Mouse (Mus musculus): ENCODE data around the gene Tmem178b.

Tmem178b gene

DNA sequence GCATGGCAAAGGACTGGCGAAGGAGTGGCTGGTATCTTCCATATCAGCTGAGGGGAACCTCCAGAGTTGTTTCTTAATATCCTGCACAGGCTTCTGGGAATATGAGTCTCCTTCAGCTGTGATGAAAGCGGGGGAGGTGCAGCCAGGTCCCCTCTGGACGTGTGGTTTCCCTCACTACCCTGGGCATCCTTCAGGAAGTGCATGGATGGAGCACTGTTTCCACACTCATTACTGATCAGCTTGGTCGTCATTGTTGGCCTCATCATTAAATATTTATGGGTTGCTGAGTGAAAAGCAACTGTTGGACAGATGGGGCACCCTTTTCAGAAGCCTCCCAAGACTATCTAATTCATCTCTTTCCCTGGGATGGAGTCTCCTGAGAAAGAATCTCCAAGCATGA, 146.3 kb downstream of the Tmem178b start:
- DNase-seq, result no peak

DNA sequence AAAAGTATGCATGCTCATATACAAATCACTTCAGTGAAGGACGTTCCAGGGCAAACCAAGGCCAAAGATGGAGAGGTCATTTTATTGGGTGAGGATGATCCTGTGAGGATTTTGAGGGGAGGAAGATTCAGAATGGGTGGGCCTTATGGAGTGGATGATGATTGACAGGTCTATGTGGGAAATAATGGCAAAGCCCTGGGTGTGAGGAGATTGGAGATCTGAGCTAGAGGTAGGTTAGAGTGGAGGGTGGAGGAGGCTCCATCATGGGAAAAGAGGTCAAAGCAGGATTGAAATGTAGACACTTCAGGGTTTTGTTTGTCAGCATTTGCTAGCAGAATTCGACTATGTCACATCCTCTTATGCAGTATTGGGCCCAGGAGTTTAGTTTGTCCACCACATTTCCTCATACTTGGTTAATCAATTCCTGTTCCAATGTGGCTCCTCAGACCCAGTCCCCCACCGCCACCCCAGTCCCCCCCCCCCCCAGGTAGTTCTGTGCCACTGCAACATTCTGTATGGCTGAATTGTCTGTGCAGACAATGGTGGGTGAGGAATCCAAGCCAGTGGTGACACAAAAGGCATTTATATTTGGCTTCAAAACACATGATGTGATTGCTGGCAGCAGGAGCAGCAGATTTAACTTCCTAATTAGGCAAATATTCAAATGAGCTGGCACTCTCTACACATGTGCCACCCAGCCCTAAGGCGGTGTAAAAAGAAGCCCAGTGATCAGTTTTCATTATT, 150.7 kb downstream of the Tmem178b start:
- no peak for DNase-seq

DNA sequence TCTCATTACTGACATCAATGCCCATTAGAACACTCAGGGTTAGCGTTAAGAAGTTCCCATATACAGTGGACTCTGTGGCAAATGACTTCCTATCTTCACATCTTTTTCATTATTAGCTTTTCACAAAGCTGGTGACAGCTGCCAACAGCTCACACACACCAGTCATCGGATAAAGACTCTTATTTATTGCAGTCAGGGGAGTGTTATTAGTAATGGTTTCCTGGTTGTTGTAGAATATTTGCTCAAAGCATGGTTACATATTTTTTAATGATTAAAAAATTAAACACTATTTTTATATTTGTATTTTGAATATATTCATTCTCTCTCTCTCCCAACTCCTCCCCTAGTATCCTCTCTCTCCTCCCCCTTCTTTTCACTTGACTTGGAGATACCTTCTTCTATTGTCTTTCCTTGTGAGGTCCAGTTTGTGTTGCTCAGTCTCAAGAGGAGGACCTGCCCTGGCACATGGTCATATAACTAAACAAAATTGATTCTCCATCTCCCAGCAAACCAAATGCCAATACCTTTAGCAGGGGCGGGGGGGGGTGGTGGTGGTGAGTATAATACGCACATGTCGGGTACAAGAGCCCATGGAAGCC, 151.4 kb downstream of the Tmem178b start:
- DNase-seq, result no peak

DNA sequence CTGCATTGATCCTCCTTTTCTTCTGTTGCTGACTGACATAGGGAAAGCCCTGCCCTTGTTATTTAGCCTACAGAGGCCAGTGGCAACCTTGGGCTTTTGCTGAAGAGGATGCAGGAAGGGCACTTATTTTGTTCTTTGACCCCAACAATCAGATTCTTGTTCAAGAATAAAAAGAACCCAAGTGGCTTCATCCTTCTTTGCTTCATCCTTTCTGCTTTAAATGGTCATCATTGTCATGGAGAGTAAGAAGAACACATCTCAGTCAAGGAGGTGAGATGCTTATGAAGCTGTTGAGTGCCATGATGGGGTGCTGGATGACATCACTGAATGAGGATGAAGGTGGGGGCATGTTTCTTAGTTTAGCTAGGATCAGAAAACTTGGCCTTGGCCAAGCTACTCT, 159.8 kb downstream of the Tmem178b start:
- no peak for DNase-seq

DNA sequence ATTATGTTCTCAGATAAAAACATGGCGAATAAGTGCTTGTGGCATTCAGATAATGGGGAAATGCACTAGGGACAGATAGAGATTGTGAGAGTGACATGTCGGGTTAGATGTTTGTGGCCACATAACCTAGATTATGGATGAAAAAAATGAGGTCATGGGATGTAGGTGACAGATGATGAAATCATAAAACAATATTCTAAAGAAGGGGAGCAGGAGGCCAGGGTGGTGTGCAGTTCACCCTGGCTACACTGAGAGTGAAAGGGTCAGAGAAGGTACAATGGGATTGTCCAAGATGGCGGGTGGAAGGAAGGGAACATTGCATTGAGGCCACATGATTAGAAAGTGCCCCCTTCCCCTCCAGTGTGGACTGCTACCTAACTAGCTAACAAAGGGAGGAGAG, 160.9 kb downstream of the Tmem178b start:
- no peak for DNase-seq

DNA sequence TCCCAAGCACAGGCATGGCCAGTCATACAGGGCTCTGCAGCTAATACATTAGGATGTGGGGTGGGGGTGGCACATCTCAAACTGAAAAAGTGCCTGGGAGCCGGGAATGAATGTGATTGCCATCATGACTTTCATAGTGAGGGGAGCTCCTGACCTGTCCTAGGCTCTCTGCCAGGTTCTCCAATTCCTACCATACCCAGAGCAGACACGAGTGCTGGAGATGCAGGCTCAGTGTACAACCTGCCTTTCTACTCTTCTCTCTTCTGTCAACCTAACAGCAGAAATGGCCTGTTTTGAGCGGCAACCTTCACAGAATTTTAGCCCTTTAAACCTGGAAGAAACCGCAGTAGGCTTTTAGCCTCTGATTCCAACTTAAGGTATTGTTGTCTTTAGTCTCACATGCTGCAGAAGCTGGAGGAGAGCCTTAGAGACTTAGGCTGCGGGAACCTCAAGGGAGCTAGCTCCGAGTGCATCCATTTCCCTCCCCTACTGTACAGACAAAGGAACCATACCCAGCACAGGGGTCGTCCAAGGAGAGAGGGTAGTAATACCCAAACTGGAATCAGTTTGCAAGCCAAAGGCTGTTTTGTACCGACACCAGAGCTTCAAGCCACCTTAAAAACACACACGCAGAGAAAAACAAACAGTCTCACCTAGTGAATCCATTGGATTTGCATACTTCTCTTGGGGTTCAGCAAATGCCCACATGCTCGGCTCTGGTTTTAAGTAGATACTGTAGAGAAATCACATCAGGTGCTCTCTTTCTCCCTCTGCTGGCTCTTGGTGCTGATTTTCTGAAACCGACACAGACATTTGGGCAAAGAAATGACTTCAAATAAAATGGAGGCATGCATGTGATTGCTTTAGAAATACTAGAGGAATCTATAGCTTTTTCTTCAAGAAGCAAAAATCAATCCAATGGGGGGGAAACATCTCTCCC, 176.2 kb downstream of the Tmem178b start:
- DNase-seq, result peak; percentile 78 to 79

DNA sequence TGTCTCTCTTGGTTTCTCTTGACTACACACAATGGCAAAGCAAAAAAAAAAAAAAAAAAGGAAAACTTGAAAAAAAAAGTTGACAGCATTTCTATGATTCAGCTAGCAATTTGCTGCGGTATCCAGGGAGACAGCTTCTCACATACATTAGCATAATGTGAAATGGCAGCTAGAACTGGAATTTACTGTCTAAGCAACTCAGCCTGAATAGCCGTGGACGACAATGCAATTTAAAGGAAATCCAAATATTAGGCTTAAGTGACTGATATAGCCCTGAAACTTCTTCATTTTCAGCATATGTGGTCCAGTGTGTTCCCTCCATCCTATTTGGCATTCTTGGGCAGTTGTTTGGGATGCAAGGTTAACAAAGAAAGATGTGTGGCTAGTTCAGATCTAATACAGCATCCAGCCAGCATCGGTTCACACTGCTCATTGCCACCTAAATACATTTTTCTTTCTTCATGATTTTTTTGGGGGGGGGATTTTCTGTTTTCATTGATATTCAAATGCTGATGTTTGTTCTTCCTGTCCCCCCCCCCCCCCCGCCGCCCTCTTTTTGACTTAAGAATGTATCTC, 176.9 kb downstream of the Tmem178b start:
- no peak for DNase-seq

DNA sequence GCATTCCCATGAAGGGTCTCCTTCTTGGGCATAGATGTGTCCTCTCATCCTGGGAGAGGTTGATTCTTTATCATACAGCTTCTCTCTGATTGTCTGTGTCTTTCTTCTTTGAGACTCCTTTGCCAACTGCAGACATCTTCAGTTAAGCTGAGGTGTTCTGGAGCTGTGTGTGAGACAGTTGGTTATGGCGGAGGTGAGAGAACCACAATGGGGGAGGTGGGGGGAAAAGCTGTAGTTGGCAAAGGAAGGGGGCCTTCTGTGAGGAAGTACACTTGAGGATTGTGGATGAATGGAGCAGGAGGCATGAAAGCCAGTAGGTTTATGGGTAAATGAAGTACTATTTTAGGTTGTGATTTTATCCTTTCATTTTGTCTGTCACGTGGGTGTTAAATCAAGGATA, 178.6 kb downstream of the Tmem178b start:
- DNase-seq, result no peak

DNA sequence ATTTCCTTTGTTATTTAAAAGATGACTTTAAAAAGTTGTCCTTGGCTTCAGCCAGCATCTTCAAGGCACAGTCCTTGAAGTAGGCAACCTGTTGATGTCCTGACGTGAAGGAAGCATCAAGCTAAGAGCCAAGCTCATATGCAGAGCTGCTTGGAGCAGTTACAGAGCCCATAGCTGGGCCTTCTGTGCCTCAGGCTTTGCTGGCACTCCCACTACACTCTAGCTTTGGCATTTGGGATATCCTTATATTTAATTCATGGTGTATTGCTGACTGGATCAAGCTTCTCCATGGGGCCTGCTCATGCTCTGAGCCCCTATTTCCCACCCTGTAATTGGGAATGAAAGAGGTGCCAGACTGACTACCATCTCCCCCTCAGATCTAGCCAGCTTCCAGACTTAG, 179.5 kb downstream of the Tmem178b start:
- DNase-seq, result no peak

DNA sequence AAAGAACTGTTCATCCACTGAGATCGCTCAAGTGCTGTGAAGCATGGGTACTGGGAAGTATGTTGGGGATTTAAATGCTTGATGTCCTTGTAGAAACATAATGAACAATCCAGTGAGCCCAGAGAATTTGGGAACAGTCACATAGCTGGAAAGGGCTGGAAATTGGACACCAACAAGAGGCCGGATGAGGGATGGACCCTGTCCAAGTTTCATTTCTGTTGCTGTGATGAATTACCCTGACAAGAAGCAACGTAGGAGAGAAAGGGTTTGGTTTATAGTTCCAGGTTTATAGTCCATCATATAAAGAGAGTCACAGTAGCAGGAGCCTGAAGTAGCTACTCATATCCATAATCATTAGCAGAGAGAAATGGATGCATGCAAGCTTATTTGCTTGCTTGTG, 186.4 kb downstream of the Tmem178b start:
- DNase-seq, result no peak

DNA sequence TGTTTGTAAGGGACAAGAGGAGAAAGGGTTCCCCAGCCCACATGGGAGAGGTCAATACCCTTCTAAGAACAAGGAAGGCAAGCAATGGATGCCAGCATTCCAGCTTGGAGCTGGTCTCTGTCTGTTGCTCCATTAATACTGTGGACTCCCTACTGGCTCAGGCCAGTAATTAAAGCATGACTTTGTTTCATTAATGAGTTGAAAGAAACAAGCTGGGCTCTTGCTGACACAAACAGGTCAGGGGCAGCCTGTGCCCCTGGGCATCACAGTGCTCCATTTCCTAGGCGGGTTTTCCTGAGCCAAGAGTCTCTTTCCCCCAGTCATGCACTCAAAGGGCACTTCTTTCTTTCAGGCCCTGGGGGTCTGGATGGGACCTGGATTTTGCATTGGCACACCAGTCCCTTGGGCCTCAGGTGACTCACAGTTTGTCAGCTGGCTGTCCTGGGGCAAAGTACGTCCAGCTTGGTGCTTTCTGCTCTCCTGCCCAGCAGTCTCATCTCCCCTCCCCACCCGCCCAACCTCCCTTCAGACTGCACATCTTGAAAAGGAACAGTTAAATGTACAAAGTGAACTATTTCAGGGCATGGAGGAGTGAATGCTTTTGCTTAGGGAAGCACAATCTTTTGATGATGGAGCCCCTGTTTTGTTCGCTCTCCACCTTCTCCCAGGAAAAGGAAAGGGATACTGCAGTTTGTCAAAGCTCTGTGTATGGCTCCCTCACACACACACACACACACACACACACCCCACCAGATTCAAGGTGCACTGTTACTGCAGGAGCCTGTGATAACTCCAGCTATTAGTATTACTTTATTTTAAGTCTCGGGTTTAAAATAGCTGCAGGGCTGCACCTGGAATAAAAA, 188.5 kb downstream of the Tmem178b start:
- DNase-seq, result peak in 1 of 2 experiments; percentile 17

DNA sequence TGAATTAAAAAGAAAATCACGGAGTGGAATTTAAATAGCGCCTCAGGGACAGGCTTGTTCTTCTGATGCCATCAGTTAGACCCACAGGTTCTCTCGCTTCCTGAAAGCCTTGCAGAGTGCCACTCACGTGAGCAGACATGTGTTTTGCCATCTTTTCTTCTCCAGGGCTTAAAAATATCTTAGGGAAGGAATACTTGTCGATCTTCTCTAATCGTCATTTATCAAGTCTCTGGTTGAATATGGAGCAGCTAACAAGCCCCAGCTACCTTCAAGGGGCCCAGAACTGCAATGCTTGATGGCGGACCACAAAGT, 189.1 kb downstream of the Tmem178b start:
- DNase-seq, result no peak

DNA sequence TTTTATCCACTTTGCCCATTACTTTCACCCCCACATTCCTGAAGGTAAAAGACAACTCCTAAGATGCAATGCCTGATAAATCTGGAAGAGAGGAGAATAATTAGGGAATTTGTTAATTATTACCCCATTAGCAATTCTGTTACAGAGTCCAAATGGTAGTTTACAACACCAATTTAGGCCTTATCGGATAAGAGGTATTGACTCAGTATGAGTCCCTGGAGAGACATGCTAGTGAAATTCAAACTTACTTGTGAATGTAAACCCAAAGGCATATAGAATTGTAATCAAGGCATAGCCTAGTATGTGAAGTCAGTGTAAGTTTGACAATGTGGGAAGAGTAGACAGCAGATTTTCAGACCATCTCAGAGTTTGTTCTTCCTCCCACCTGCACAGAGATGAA, 190.4 kb downstream of the Tmem178b start:
- no peak for DNase-seq

DNA sequence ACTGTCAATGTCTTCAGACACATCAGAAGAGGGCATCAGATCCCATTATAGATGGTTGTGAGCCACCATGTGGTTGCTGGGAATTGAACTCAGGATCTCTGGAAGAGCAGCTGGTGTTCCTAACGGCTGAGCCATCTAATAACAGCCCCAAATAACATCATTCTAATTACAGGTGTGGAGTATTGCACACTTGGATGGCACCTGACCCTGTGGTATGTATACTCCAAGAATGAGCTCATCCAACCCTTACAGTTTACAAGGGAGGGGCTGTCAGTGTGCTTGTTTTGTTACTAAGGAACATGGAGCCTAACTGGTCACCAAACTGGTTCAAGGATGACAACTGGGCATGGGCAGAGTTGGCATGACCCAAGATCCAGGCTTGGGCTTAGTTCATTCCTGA, 190.8 kb downstream of the Tmem178b start:
- no peak for DNase-seq

DNA sequence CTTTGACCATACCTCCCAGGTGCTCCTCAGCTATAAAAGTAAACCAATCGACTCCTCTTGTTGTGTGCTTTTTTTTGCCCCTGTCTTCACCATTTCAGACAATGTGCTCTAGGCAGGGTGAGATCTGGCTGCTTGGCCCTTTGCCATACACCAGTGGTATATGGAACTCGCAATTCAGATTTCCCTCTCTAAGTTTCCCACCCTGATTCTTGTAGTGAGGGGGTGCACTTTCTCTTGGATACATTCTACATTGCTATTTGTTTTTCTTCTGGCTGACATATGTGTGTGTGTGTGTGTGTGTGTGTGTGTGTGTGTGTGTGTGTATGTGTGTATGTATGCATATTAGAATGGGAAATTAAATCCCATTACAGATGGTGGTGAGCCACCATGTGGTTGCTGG, 191.3 kb downstream of the Tmem178b start:
- peak; percentile 37 to 44 for DNase-seq

DNA sequence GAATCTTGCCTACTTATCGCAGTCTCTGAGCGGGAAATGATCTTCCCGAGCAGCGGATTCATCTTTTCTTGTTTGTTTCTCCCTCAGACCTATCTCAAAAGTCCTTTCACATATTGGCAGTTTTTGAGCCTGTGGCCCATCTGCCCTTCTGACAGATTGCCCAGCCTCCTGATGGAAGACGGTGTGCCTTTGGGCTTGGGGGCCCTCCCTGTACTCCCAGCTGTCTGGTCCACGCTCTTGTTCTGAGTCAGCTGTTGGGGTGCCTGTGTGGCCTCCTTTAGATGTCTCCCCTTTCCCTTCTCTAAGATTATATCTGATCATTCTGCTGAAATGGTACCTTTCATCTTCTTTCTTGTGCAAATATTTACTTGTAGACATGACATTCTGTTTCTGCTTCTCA, 195.4 kb downstream of the Tmem178b start:
- peak; percentile 71 to 78 for DNase-seq

DNA sequence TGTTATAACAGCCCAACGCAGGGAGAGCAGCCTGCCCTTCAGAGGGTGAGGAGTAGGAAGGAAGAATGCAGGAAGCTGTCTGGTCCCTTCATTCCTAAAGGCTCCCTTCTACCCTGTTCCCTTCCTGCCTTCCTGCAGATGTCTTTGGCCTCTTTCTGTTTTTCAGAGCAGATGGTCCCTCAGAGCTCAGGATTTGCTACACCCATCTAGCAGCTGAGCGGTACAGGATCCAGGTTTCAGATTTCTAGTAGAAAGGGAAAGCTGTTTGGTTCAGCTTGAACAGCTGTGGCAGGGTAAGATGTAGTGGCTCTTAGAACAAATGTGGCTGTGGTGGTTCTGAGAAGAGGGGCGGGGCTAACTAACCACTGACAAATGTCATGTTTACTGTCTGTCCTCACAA, 197.9 kb downstream of the Tmem178b start:
- DNase-seq, result peak in 1 of 2 experiments; percentile 41

DNA sequence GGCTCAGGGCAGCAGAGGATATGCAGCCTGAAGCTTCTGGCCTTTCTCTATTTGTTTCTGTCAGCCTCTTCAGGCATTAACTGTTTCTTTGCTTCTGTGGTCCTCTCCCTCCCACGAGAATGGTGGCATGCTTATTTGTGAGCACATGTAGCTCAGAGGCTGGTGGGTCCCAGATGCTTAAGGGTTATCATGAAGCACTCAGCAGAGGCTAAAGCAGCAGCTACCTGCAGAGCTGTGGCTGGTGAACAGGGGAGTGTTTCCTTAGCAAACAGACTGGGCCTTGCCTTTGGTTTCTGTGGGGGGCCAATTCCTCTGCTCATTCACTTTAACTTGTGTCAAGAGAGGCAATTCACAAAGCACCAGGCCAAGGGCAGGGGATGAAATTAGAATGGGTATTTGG, 203.0 kb downstream of the Tmem178b start:
- DNase-seq, result no peak

DNA sequence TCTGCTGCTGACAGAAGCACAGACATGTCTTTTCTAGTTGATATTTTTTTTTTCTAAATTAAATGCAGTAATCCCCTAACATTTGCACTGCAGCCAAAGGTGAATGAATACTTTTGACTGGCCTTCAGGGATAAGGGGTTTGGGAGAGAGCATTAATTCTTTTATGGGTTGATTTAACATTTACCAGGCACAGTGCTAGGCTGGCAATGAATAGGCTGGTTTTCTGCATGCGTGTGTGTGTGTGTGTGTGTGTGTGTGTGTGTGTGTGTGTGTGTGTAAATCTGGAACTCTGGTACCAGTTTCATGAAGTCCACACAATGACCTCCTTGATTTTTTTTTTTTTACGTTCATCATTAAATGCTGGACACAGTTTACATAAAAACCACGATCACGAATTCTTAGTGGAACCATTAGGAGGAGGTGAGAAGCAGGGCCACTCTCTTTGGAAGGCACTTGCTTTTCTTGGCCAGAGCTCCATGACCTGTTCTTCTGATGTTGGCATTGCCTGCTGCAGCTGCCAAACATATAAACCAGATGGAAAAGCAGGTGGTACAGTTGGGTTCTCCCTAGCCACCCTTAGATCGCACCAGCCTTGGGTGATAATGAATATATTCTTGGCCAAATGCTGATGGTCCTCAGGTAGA, 203.7 kb downstream of the Tmem178b start:
- DNase-seq, result no peak

DNA sequence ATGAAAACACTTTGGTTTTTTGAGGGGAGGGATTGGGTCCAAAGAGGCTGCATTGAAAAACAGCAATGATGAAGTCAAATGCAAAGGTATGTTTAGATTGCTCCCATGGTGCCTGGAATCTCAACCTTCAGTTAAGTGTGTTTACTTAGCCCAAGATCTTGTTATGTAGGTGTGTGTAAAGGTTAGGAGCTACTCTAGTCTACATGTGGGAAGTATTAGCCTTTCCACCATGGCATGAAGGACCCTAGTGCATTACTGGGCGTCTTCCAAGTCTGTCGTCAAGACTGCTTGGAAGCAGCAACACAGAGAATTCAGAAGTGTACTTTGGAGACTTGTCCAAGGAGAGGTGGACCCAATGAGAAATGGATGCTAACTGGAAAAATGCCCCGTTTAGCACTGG, 205.3 kb downstream of the Tmem178b start:
- no peak for DNase-seq

DNA sequence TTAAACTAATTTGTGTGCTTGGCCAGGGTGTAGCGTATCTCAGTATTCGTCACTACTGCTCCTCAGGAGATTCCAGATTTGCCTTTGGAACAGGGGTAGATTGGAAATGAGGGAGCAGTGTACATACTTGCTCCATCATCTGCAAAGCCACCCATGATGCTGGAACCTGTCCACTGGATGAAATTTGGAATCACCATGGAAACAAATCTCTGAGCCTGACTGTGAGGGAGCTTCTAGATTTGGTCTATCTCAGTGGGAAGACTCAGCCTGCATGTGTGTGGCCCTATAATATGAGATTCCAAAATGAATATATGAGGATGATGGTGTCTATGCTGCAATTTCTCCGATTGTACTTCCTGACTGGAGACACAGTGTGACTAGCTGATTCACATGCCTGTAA, 210.7 kb downstream of the Tmem178b start:
- no peak for DNase-seq

DNA sequence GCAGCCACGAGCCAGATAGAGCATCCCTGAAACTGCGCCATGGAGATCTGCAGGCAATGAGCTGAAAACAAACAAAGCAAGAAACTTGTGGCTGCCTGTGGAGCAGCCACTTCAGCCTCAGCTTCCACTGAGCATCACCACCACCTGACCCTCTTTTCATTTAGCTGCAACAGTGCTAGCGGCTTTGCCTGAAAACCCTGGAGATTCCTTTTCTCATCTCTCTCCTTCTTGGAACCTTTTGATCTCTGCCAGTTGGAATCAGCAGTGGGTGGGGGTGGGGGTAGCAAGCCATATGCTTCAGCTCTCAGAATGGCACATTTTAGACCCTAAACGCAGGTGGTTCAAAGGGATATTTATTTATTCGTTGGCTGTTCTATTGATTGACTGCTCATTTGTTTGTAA, 218.2 kb downstream of the Tmem178b start:
- DNase-seq, result peak in 1 of 2 experiments; percentile 52

Data from cerebellum, postnatal 14 days (tissue).